Mouse (Mus musculus): ENCODE results near the gene Erich3. TPM values are rescaled to one million over a fixed set of nuclear protein-coding genes. Genes with fewer than 3 reads are reported as not detected.
"Not testable (repeated sequence)": the region's sequence is repeated elsewhere in the genome, so short reads cannot be mapped to it uniquely, and the experiment has no call there.

Gene Erich3
- 0.30 and 0.74 TPM in 2 replicates for polyA plus RNA-seq (2012; rRNA removed)

- no peak for DNase-seq (ENCODE audit: low read depth)
Measured at GRCm38 (mm10) chr3:154663545-154663944, at the start of gene Erich3. Erich3 (plus strand) TSS chr3:154663859.

GRCm38 (mm10) chr3:154614771-154615170, 48.9 kb upstream of the Erich3 start:
- DNase-seq (ENCODE audit: low read depth) = no peak

- no peak for DNase-seq (ENCODE audit: low read depth)
Measured at GRCm38 (mm10) chr3:154615304-154615703, 48.4 kb upstream of the Erich3 start.

GRCm38 (mm10) chr3:154616106-154616505, 47.6 kb upstream of the Erich3 start:
- DNase-seq (ENCODE audit: low read depth) = no peak

- DNase-seq (ENCODE audit: low read depth) = no peak
Measured at GRCm38 (mm10) chr3:154628284-154628683, 35.4 kb upstream of the Erich3 start.

- DNase-seq (ENCODE audit: low read depth) = not testable (repeated sequence)
Measured at GRCm38 (mm10) chr3:154631281-154631680, 32.4 kb upstream of the Erich3 start.

- no peak for DNase-seq (ENCODE audit: low read depth)
Measured at GRCm38 (mm10) chr3:154633091-154633490, 30.6 kb upstream of the Erich3 start.

- DNase-seq (ENCODE audit: low read depth) = no peak
Measured at GRCm38 (mm10) chr3:154646638-154647442, 16.8 kb upstream of the Erich3 start.

- no peak for DNase-seq (ENCODE audit: low read depth)
Measured at GRCm38 (mm10) chr3:154647443-154647780, 16.2 kb upstream of the Erich3 start.

GRCm38 (mm10) chr3:154649411-154650285, 14.0 kb upstream of the Erich3 start:
- DNase-seq (ENCODE audit: low read depth) = no peak

GRCm38 (mm10) chr3:154651192-154651821, 12.4 kb upstream of the Erich3 start:
- DNase-seq (ENCODE audit: low read depth) = no peak

- DNase-seq (ENCODE audit: low read depth) = no peak
Measured at GRCm38 (mm10) chr3:154652581-154653420, 10.9 kb upstream of the Erich3 start.

- DNase-seq (ENCODE audit: low read depth) = no peak
Measured at GRCm38 (mm10) chr3:154653454-154653853, 10.2 kb upstream of the Erich3 start.

- DNase-seq (ENCODE audit: low read depth) = no peak
Measured at GRCm38 (mm10) chr3:154654284-154654683, 9.4 kb upstream of the Erich3 start.

- DNase-seq (ENCODE audit: low read depth) = no peak
Measured at GRCm38 (mm10) chr3:154654901-154655300, 8.8 kb upstream of the Erich3 start.

GRCm38 (mm10) chr3:154655711-154656110, 7.9 kb upstream of the Erich3 start:
- DNase-seq (ENCODE audit: low read depth) = no peak

GRCm38 (mm10) chr3:154663976-154664581, 420 bp downstream of the Erich3 start:
- DNase-seq (ENCODE audit: low read depth) = no peak

GRCm38 (mm10) chr3:154664636-154665035, 977 bp downstream of the Erich3 start:
- DNase-seq (ENCODE audit: low read depth) = no peak

- no peak for DNase-seq (ENCODE audit: low read depth)
Measured at GRCm38 (mm10) chr3:154668485-154668884, 4.8 kb downstream of the Erich3 start.

- no peak for DNase-seq (ENCODE audit: low read depth)
Measured at GRCm38 (mm10) chr3:154670584-154670983, 6.9 kb downstream of the Erich3 start.

GRCm38 (mm10) chr3:154671013-154671412, 7.4 kb downstream of the Erich3 start:
- no peak for DNase-seq (ENCODE audit: low read depth)
